Mouse (Mus musculus): ENCODE data around the gene Amot. TPM values are rescaled to one million over a fixed set of nuclear protein-coding genes. Genes with fewer than 3 reads are reported as not detected.

Gene Amot
- polyA plus RNA-seq, 1 experiment from 2014 or later = 23.0 TPM

- Histone ChIP-seq H3K27me3 (ENCODE audit: control insufficient read depth, insufficient read depth, low read length) (no peaks in the 10 kb centered on the region), H3K9me3 (ENCODE audit: control insufficient read depth, low read length) (no peaks in the 10 kb centered on the region), H3K36me3 (ENCODE audit: control insufficient read depth, insufficient read depth, low read length) (no peaks in the 10 kb centered on the region), H3K4me1 (ENCODE audit: control insufficient read depth, insufficient read depth, low read length) (no peaks in the 10 kb centered on the region), H3K27ac (ENCODE audit: low read depth, low read length) (no peak overlapping the region), H3K4me3 (ENCODE audit: low read depth, low read length) (no peak overlapping the region), H3K9ac (ENCODE audit: low read length) (no peak overlapping the region), H3K4me2 (ENCODE audit: low read depth) (no peak overlapping the region)
- WGBS = 85% methylated on average over 5 of the region's 5 CpGs
- ATAC-seq (ENCODE audit: insufficient read depth, low FRiP score, low TSS enrichment) (no peak), DNase-seq (ENCODE audit: low spot score) (no peak)
Measured at GRCm38 (mm10) chrX:145489950-145490349, 15.0 kb downstream of the Amot start.

DNA sequence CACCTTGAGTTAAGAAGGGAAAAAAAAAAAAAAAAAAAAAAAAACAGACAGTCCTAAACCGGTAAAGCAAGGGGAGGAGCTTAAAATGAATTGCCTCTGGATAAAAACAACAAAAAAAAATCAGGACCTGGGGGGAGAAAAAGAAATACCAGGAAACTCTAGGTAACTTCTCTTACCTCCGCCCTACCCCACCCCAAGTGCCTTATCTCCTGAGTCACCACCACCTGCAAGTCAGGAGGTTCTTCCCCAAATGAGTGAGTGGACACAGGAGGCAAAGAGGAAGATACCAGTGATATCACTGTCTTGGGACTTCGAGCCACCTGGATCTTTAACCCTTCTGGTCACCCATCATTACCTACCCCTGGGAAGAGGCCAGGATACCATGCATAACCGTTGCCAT is 19.5 kb downstream of the Amot start:
- H3K36me3 ChIP-seq (ENCODE audit: control insufficient read depth, insufficient read depth, low read length) = no peaks in the 10 kb centered on the region
- ATAC-seq (ENCODE audit: insufficient read depth, low FRiP score, low TSS enrichment) = no peak
- H3K9me3 ChIP-seq (ENCODE audit: control insufficient read depth, low read length) = no peaks in the 10 kb centered on the region
- no peak overlapping the region for H3K4me2 ChIP-seq (ENCODE audit: low read depth)
- no peak overlapping the region for H3K9ac ChIP-seq (ENCODE audit: low read length)
- no peak overlapping the region for H3K4me3 ChIP-seq (ENCODE audit: low read depth, low read length)
- 77% methylated on average over 4 of the region's 4 CpGs for WGBS
- H3K27me3 ChIP-seq (ENCODE audit: control insufficient read depth, insufficient read depth, low read length) = no peaks in the 10 kb centered on the region
- H3K4me1 ChIP-seq (ENCODE audit: control insufficient read depth, insufficient read depth, low read length) = no peaks in the 10 kb centered on the region
- no peak for DNase-seq (ENCODE audit: low spot score)
- H3K27ac ChIP-seq (ENCODE audit: low read depth, low read length) = no peak overlapping the region

- 82% methylated on average over 7 of the region's 7 CpGs for WGBS
- ATAC-seq (ENCODE audit: insufficient read depth, low FRiP score, low TSS enrichment) = no peak
Measured at GRCm38 (mm10) chrX:145483486-145484055, 21.4 kb downstream of the Amot start.

DNA sequence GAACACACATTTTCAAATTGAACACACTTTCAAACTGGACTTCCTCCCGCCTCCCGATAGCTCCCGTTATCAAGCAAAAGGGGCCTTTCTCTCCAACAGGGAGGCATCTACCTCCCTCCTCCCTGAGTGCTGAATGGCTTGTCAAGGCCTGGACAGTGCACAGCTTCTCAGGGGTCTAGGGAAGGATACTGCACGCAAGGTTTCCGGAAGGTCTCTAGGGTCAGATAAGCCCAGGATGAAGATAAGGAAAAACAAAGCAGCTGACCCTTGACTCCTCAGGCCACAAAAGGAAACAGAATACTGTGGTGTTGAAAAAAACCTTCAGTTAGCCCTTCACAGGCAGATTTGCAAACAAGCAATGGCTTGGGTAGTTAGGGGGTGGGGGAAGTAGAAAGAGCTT is 22.6 kb downstream of the Amot start:
- ATAC-seq (ENCODE audit: insufficient read depth, low FRiP score, low TSS enrichment) = no peak
- H3K4me1 ChIP-seq (ENCODE audit: control insufficient read depth, insufficient read depth, low read length) = no peaks in the 10 kb centered on the region
- no peak overlapping the region for H3K27ac ChIP-seq (ENCODE audit: low read depth, low read length)
- no peaks in the 10 kb centered on the region for H3K9me3 ChIP-seq (ENCODE audit: control insufficient read depth, low read length)
- H3K4me3 ChIP-seq (ENCODE audit: low read depth, low read length) = no peak overlapping the region
- no peak overlapping the region for H3K4me2 ChIP-seq (ENCODE audit: low read depth)
- H3K27me3 ChIP-seq (ENCODE audit: control insufficient read depth, insufficient read depth, low read length) = no peaks in the 10 kb centered on the region
- H3K36me3 ChIP-seq (ENCODE audit: control insufficient read depth, insufficient read depth, low read length) = no peaks in the 10 kb centered on the region
- DNase-seq (ENCODE audit: low spot score) = no peak
- H3K9ac ChIP-seq (ENCODE audit: low read length) = no peak overlapping the region
- WGBS = 75% methylated on average over 5 of the region's 5 CpGs

More at GRCm38 (mm10) chrX:145483486-145484055, 21.4 kb downstream of the Amot start:
- no peak overlapping the region for H3K27ac ChIP-seq (ENCODE audit: low read depth, low read length)
- no peak overlapping the region for H3K4me3 ChIP-seq (ENCODE audit: low read depth, low read length)
- no peaks in the 10 kb centered on the region for H3K4me1 ChIP-seq (ENCODE audit: control insufficient read depth, insufficient read depth, low read length)
- no peaks in the 10 kb centered on the region for H3K36me3 ChIP-seq (ENCODE audit: control insufficient read depth, insufficient read depth, low read length)
- H3K9me3 ChIP-seq (ENCODE audit: control insufficient read depth, low read length) = no peaks in the 10 kb centered on the region
- DNase-seq (ENCODE audit: low spot score) = no peak
- no peak overlapping the region for H3K9ac ChIP-seq (ENCODE audit: low read length)
- H3K4me2 ChIP-seq (ENCODE audit: low read depth) = no peak overlapping the region
- no peaks in the 10 kb centered on the region for H3K27me3 ChIP-seq (ENCODE audit: control insufficient read depth, insufficient read depth, low read length)

GRCm38 (mm10) chrX:145479942-145480341 is 25.0 kb downstream of the Amot start:
- DNase-seq (ENCODE audit: low spot score) (no peak), ATAC-seq (ENCODE audit: insufficient read depth, low FRiP score, low TSS enrichment) (no peak)
- Histone ChIP-seq H3K4me3 (ENCODE audit: low read depth, low read length) (no peak overlapping the region), H3K36me3 (ENCODE audit: control insufficient read depth, insufficient read depth, low read length) (no peaks in the 10 kb centered on the region), H3K27ac (ENCODE audit: low read depth, low read length) (no peak overlapping the region), H3K4me1 (ENCODE audit: control insufficient read depth, insufficient read depth, low read length) (no peaks in the 10 kb centered on the region), H3K9me3 (ENCODE audit: control insufficient read depth, low read length) (no peaks in the 10 kb centered on the region), H3K9ac (ENCODE audit: low read length) (no peak overlapping the region), H3K4me2 (ENCODE audit: low read depth) (no peak overlapping the region), H3K27me3 (ENCODE audit: control insufficient read depth, insufficient read depth, low read length) (no peaks in the 10 kb centered on the region)
- WGBS = 82% methylated on average over 10 of the region's 10 CpGs

DNA sequence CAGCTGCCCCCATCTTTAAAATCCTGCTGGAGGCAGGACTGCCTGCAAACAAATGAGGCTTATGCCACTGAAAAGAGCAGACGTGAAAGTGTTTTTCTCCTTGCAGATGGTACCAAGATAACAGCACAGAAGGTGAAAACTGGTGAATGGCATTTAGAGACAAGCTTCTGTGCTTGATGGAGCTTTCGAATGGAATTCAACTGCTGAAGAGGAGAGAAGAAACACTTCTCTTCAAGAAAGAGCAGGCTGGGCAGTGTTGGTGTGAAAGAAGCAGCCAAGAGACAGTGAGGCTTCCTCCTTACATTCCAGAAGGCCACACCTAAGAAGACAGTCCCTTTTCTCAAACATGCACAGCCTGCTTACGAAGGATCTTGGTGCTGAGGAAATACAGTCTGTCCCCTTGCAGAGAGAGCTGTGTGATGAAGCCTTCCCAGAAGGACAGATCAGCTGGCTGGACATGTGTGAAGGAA is 27.2 kb downstream of the Amot start:
- Histone ChIP-seq H3K36me3 (ENCODE audit: control insufficient read depth, insufficient read depth, low read length) (no peaks in the 10 kb centered on the region), H3K4me3 (ENCODE audit: low read depth, low read length) (no peak overlapping the region), H3K27me3 (ENCODE audit: control insufficient read depth, insufficient read depth, low read length) (no peaks in the 10 kb centered on the region), H3K4me2 (ENCODE audit: low read depth) (no peak overlapping the region), H3K27ac (ENCODE audit: low read depth, low read length) (no peak overlapping the region), H3K9ac (ENCODE audit: low read length) (no peak overlapping the region), H3K4me1 (ENCODE audit: control insufficient read depth, insufficient read depth, low read length) (no peaks in the 10 kb centered on the region), H3K9me3 (ENCODE audit: control insufficient read depth, low read length) (no peaks in the 10 kb centered on the region)
- 81% methylated on average over 3 of the region's 3 CpGs for WGBS
- no peak for ATAC-seq (ENCODE audit: insufficient read depth, low FRiP score, low TSS enrichment)
- DNase-seq (ENCODE audit: low spot score) = no peak

GRCm38 (mm10) chrX:145477003-145477724 is 27.8 kb downstream of the Amot start:
- WGBS = 77% methylated on average over 5 of the region's 5 CpGs
- Histone ChIP-seq H3K4me2 (ENCODE audit: low read depth) (no peak overlapping the region), H3K9me3 (ENCODE audit: control insufficient read depth, low read length) (no peaks in the 10 kb centered on the region), H3K9ac (ENCODE audit: low read length) (no peak overlapping the region), H3K27ac (ENCODE audit: low read depth, low read length) (no peak overlapping the region), H3K4me1 (ENCODE audit: control insufficient read depth, insufficient read depth, low read length) (no peaks in the 10 kb centered on the region), H3K27me3 (ENCODE audit: control insufficient read depth, insufficient read depth, low read length) (no peaks in the 10 kb centered on the region), H3K4me3 (ENCODE audit: low read depth, low read length) (no peak overlapping the region), H3K36me3 (ENCODE audit: control insufficient read depth, insufficient read depth, low read length) (no peaks in the 10 kb centered on the region)
- DNase-seq (ENCODE audit: low spot score) (no peak), ATAC-seq (ENCODE audit: insufficient read depth, low FRiP score, low TSS enrichment) (no peak)

DNA sequence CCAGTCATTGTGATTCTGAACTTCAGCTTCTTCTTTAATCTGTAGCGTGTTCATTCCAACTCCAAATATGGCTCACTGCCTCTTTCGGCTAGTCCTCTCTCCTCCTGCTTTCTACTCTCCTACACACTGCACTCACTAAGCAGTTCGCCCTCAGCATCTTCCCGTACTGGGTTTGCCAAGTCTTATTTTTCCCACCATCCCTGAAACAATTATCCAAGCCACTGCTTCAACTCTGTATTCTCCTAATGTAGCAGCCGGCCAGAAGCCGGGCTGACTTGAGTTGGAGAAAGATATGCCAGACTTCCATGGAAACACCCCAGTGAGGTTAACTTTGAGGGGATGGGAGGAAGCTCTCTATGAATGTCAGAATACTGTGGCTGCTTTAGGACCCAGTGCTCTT is 36.7 kb downstream of the Amot start:
- ATAC-seq (ENCODE audit: insufficient read depth, low FRiP score, low TSS enrichment) (no peak), DNase-seq (ENCODE audit: low spot score) (no peak)
- no peak overlapping the region for H3K4me2 ChIP-seq (ENCODE audit: low read depth)
- no peaks in the 10 kb centered on the region for H3K36me3 ChIP-seq (ENCODE audit: control insufficient read depth, insufficient read depth, low read length)
- H3K27ac ChIP-seq (ENCODE audit: low read depth, low read length) = no peak overlapping the region
- no peaks in the 10 kb centered on the region for H3K4me1 ChIP-seq (ENCODE audit: control insufficient read depth, insufficient read depth, low read length)
- WGBS = 95% methylated on average over 6 of the region's 6 CpGs
- H3K9ac ChIP-seq (ENCODE audit: low read length) = no peak overlapping the region
- H3K9me3 ChIP-seq (ENCODE audit: control insufficient read depth, low read length) = no peaks in the 10 kb centered on the region
- no peak overlapping the region for H3K4me3 ChIP-seq (ENCODE audit: low read depth, low read length)
- H3K27me3 ChIP-seq (ENCODE audit: control insufficient read depth, insufficient read depth, low read length) = no peaks in the 10 kb centered on the region

- ATAC-seq (ENCODE audit: insufficient read depth, low FRiP score, low TSS enrichment) (no peak), DNase-seq (ENCODE audit: low spot score) (no peak)
- WGBS = 84% methylated on average over 2 of the region's 2 CpGs
- no peak overlapping the region for H3K4me2 ChIP-seq (ENCODE audit: low read depth)
- no peaks in the 10 kb centered on the region for H3K9me3 ChIP-seq (ENCODE audit: control insufficient read depth, low read length)
- no peaks in the 10 kb centered on the region for H3K27me3 ChIP-seq (ENCODE audit: control insufficient read depth, insufficient read depth, low read length)
- H3K36me3 ChIP-seq (ENCODE audit: control insufficient read depth, insufficient read depth, low read length) = no peaks in the 10 kb centered on the region
- no peak overlapping the region for H3K4me3 ChIP-seq (ENCODE audit: low read depth, low read length)
- no peaks in the 10 kb centered on the region for H3K4me1 ChIP-seq (ENCODE audit: control insufficient read depth, insufficient read depth, low read length)
- H3K27ac ChIP-seq (ENCODE audit: low read depth, low read length) = no peak overlapping the region
- H3K9ac ChIP-seq (ENCODE audit: low read length) = no peak overlapping the region
Measured at GRCm38 (mm10) chrX:145463524-145463923, 41.5 kb downstream of the Amot start.

All from neural tube, embryonic 11.5 days (tissue).